Mouse (Mus musculus) heart, adult 2 months (tissue): ENCODE measurements around the gene Atg2a. TPM values are rescaled to one million over a fixed set of nuclear protein-coding genes. Genes with fewer than 3 reads are reported as not detected.

ENCODE experiments used
- DNase-seq, 2 experiments: peaks; one replicate each; pipeline ENCODE4 v3.0.0; 2021
- H3K27ac ChIP-seq: fragments of 200-600 bp; 2 replicates; pipeline ENCODE4 v1.8.1; 2022
- H3K27me3 ChIP-seq: fragments of 200-500 bp; 2 replicates; pipeline ENCODE4 v1.6.1; 2012; ENCODE audit warnings: mild to moderate bottlenecking, low read length, inconsistent platforms, mixed read lengths; ENCODE audit not compliant: control insufficient read depth, insufficient read depth
- H3K36me3 ChIP-seq: fragments of 200-500 bp; 2 replicates; pipeline ENCODE4 v1.6.1; 2012; ENCODE audit warnings: low read length, inconsistent platforms; ENCODE audit not compliant: control insufficient read depth, insufficient read depth
- H3K4me1 ChIP-seq: fragments of 200-500 bp; 2 replicates; pipeline ENCODE4 v1.6.1; 2011; ENCODE audit warnings: low read length; ENCODE audit not compliant: control insufficient read depth, insufficient read depth
- H3K4me3 ChIP-seq: fragments of 200-600 bp; 2 replicates; pipeline ENCODE4 v1.8.1; 2022
- H3K79me2 ChIP-seq: fragments of 200-500 bp; replicated peaks from 2 replicates; pipeline ENCODE4 v1.6.1; 2012; ENCODE audit warnings: mild to moderate bottlenecking, inconsistent platforms, low read length, moderate library complexity, mixed read lengths; ENCODE audit not compliant: control insufficient read depth, insufficient read depth
- H3K9ac ChIP-seq: fragments of 200-500 bp; 2 replicates; pipeline ENCODE4 v1.6.1; 2012; ENCODE audit warnings: low read depth, mild to moderate bottlenecking, control low read depth, inconsistent platforms, low read length, mixed read lengths
- CTCF ChIP-seq: fragments of 200-600 bp; IDR thresholded peaks from 2 replicates; pipeline ENCODE4 v1.8.1; 2022; ENCODE audit warnings: antibody characterized with exemption, mild to moderate bottlenecking, moderate library complexity
- EP300 ChIP-seq: fragments of 200-500 bp; IDR thresholded peaks from 2 replicates; pipeline ENCODE4 v1.6.1; 2011; ENCODE audit warnings: low read depth, low read length, control low read depth; ENCODE audit not compliant: insufficient read depth
- POLR2A ChIP-seq: fragments of 200-500 bp; IDR thresholded peaks from 2 replicates; pipeline ENCODE4 v1.6.1; 2011; ENCODE audit warnings: mild to moderate bottlenecking, low read depth, low read length, control low read depth; ENCODE audit not compliant: insufficient read depth
- WGBS: fragments of 180-500 bp; shearing (Covaris S2); methylation state at CpG from one replicate; pipeline ENCODE4 v1.1.7; 2018; 5-methylcytosine and 5-hydroxymethylcytosine counted together
- intact Hi-C: fragments of 180-260 bp; cut with DNase I; formaldehyde crosslinking; loops from one replicate; pipeline ENCODE4 v1.15.1; 2025
- polyA plus RNA-seq: library from polyadenylated mRNA; depleted of rRNA; stranded (reverse); fragments of >200 nt; gene quantifications from 2 replicates; pipeline ENCODE4 v1.2.3, GENCODE M21; 2012
- total RNA-seq, 2 experiments: library from RNA; stranded (reverse); gene quantifications; 2 replicates each; pipeline ENCODE4 v1.2.3; 2021

Atg2a gene
- total and polyA plus RNA-seq, 3 experiments, result 20.5 to 26.3 (median 24.5) TPM

GRCm38 (mm10) chr19:6265727-6266182 lies 24.3 kb downstream of the Atg2a start:
- no peak for DNase-seq
- 74% methylated on average over 6 of the region's 6 CpGs for WGBS
- no peaks in the 10 kb centered on the region for H3K27me3 ChIP-seq
- TF ChIP-seq EP300 (no peak), POLR2A (no peak), CTCF (peak; percentile 54)
- no peaks in the 10 kb centered on the region for H3K79me2 ChIP-seq
- no peak overlapping the region for H3K4me3 ChIP-seq
- H3K4me1 ChIP-seq, result peaks cover 3% of the 10 kb centered on the region; the same call in 1 of the 2 replicates
- intact Hi-C loops, result no loop called here
- no peak overlapping the region for H3K27ac ChIP-seq
- H3K36me3 ChIP-seq, result no peaks in the 10 kb centered on the region
- H3K9ac ChIP-seq, result no peak overlapping the region

DNA sequence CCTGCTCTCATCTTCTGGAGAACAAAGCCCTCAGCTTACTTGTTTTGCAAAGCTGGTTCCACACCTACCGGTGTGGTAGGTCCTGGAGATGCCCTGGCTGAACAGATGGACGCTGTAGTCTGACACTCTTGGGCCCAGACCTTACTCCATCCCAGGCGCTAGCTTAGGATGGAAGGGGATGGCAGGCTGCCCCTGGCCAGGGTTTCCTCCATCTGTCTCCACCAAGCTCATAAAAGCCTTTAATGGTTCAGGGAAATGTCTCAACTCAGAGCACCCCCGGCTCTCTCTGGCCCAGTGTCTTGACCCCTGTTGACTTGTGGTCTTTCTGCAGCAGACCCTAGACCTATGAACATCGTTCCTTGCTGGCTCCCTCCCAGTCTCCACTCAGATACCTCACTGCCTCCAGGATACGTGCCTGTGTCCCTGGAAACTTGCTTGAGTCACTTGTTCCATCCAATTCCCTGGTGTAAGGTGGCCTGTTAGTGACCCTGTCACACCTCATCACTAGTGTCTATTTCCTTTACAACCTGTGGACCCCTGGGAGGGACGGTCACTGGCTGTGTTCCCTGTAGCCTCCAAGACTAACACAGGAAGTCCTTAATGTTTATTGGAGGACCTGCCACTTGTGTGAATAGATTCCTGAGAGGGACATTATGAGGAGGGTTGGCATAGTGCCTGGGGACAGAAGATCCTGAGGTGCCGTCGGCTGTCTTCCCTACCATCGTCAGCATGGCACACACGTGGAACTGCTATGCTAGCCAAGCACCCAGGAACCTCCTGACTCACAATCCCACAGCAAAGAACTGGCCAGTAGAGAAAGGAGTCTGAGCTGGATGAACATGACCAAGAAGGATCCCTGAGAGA lies 26.1 kb downstream of the Atg2a start:
- DNase-seq, result peak in 1 of 2 experiments; percentile 55

DNA sequence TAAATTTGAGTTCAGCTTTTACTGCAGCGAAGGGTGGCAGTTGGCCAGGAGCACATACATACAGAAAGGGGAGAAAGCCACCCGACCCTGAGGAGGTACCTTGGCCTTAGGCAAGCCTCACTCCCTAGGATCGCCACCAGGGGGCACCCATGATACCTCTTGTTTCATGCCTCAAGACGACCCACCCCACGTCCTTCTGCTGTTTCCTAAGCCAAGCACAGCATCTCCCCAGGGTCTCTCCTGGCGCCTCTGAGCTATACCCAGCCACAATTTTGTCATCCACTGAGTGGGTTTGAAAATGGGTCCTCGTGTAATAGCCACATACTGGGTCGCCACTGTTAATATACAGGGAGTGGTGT lies 26.7 kb downstream of the Atg2a start:
- peak; percentile 87 to 91 for DNase-seq
- no peak overlapping the region for H3K4me3 ChIP-seq
- H3K79me2 ChIP-seq, result no peaks in the 10 kb centered on the region
- intact Hi-C loops, result loop anchor here (1.0 kb wide), 1 partner anchor 36 kb away; no protein-coding TSS in a partner anchor
- H3K27me3 ChIP-seq, result no peaks in the 10 kb centered on the region
- H3K4me1 ChIP-seq, result peaks cover 5% of the 10 kb centered on the region
- H3K36me3 ChIP-seq, result no peaks in the 10 kb centered on the region
- TF ChIP-seq EP300, result peak; percentile 84
- peak; percentile 99 for TF ChIP-seq CTCF
- TF ChIP-seq POLR2A, result no peak
- H3K27ac ChIP-seq, result peak overlapping the region; percentile 53
- WGBS, result 7% methylated on average over 8 of the region's 8 CpGs
- no peak overlapping the region for H3K9ac ChIP-seq

More for the DNA sequence above, 26.1 kb downstream of the Atg2a start:
- no peaks in the 10 kb centered on the region for H3K27me3 ChIP-seq
- H3K4me1 ChIP-seq, result peaks cover 4% of the 10 kb centered on the region
- H3K4me3 ChIP-seq, result no peak overlapping the region
- H3K27ac ChIP-seq, result peak overlapping the region; percentile 61
- 33% methylated on average over 11 of the region's 11 CpGs for WGBS
- no peak for TF ChIP-seq POLR2A
- TF ChIP-seq EP300, result peak; percentile 93
- no peak overlapping the region for H3K9ac ChIP-seq
- intact Hi-C loops, result loop anchor here (1.0 kb wide), 1 partner anchor 37 kb away; no protein-coding TSS in a partner anchor
- H3K36me3 ChIP-seq, result no peaks in the 10 kb centered on the region
- no peaks in the 10 kb centered on the region for H3K79me2 ChIP-seq

GRCm38 (mm10) chr19:6268670-6269132 lies 27.2 kb downstream of the Atg2a start:
- Histone ChIP-seq H3K27ac (peak overlapping the region; percentile 53; the same call in 1 of the 2 replicates), H3K4me1 (peaks cover 9% of the 10 kb centered on the region), H3K79me2 (no peaks in the 10 kb centered on the region), H3K27me3 (no peaks in the 10 kb centered on the region), H3K4me3 (no peak overlapping the region), H3K36me3 (no peaks in the 10 kb centered on the region), H3K9ac (no peak overlapping the region)
- 78% methylated on average over 7 of the region's 7 CpGs for WGBS
- TF ChIP-seq EP300, result no peak
- no peak for TF ChIP-seq POLR2A
- TF ChIP-seq CTCF, result no peak
- intact Hi-C loops, result loop anchor here (1.0 kb wide), 1 partner anchor 36 kb away; no protein-coding TSS in a partner anchor
- peak in 1 of 2 experiments; percentile 43 for DNase-seq

GRCm38 (mm10) chr19:6269798-6270475 lies 28.5 kb downstream of the Atg2a start:
- Histone ChIP-seq H3K27me3 (no peaks in the 10 kb centered on the region), H3K9ac (no peak overlapping the region), H3K4me3 (no peak overlapping the region), H3K27ac (no peak overlapping the region), H3K36me3 (no peaks in the 10 kb centered on the region), H3K4me1 (peaks cover 9% of the 10 kb centered on the region), H3K79me2 (no peaks in the 10 kb centered on the region)
- no peak for DNase-seq
- intact Hi-C loops, result no loop called here
- WGBS, result 79% methylated on average over 8 of the region's 8 CpGs
- TF ChIP-seq EP300 (no peak), CTCF (no peak), POLR2A (no peak)

DNA sequence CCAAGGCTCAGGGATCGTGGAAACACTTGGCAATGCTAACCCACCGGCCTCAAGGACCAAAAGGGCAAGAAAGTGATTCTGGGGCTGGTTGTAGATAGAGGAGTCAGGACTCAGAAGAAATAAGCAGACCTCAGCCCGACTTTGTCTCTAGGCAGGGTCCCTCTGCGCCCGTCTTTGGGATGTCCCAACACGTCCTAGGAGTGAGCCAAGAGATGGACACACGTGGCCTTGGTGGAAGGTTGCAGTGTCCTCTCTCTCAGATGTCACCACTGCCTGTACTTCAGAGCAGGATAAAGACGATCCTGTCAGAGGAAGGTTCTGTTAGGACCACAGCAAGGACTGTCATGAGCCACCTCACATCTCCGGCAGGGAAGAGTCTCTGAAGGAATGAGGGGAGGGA lies 29.2 kb downstream of the Atg2a start:
- intact Hi-C loops, result no loop called here
- no peak for DNase-seq
- no peak for TF ChIP-seq EP300
- no peak for TF ChIP-seq POLR2A
- no peak for TF ChIP-seq CTCF
- 83% methylated on average over 9 of the region's 9 CpGs for WGBS
- no peaks in the 10 kb centered on the region for H3K36me3 ChIP-seq
- no peak overlapping the region for H3K4me3 ChIP-seq
- H3K27me3 ChIP-seq, result no peaks in the 10 kb centered on the region
- H3K79me2 ChIP-seq, result no peaks in the 10 kb centered on the region
- H3K4me1 ChIP-seq, result peaks cover 9% of the 10 kb centered on the region
- no peak overlapping the region for H3K27ac ChIP-seq
- no peak overlapping the region for H3K9ac ChIP-seq
